Mouse (Mus musculus): ENCODE results near the gene Coq2. TPM values are rescaled to one million over a fixed set of nuclear protein-coding genes. Genes with fewer than 3 reads are reported as not detected.
A peak's percentile ranks its signal among the peaks of the same experiment; 100 is the strongest.

Coq2 gene
- polyA plus RNA-seq, 1 experiment from 2014 or later: 42.4 TPM

DNA sequence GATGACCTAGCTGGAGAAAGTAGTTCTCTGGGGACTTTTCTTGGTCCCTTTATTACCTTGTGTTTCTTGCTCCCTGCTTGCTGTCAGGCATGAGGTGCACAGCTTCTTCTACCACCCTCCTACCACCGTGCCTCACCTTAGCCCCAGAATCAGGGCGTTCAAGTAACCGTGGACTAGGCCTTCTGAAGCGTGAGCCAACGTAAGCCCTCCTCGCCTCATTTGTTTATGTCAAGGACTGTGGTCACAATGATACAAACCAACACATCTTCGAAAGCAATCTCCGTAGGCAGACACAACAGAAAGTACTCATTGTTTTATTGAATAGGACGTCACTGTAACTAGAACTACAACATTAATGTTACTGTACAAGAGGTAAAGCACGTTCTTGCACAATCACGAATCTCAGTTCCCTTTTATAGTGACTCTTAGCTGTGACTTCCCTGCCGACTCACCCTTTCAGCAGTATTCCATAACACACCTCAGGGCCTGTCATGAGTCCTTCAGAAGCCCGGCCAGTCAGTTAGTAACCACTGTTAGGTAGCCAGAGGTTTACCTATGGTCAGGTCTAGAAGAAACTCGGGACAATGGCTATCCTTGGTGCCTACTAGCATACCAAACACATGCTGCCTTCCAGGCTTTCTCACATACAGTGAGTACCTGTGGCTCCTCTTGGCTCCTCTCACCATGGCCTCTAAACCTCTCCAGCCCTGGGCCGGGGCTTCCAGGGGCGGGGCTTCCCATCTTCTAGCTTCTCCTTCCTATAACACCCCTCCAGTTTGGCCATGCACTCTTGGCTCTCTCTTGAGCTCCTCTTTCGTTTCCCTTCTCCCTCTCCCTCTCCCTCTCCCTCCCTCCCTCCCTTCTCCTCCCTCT is 60.8 kb downstream of the Coq2 start:
- Histone ChIP-seq H3K9ac (no peak overlapping the region), H3K36me3 (no peaks in the 10 kb centered on the region), H3K27ac (no peak overlapping the region), H3K4me2 (no peak overlapping the region), H3K4me1 (no peaks in the 10 kb centered on the region), H3K27me3 (replicated peaks) (peaks cover 21% of the 10 kb centered on the region), H3K4me3 (no peak overlapping the region), H3K9me3 (replicated peaks) (no peaks in the 10 kb centered on the region)
- ATAC-seq: no peak
- 71% methylated on average over 17 of the region's 17 CpGs for WGBS (ENCODE audit: insufficient replicate concordance)

DNA sequence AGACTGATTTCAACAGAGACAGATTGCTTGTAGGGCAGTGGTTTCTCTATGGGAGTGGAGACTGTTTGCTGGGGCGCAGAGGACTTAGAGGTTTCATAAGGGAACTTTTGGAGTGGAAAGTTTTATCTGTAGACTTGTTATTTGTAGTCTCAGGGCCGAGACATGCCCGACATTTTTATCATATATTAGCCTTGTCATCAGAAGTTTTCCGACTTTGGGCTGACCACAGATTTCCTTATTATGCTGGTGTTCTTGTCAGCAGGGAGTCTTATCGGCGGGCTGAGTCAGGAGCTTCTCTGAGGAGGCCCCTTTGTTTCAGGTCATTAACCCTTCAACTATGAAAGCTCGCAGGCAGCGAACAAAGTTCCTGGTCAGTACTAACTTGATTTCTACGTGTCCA is 67.1 kb downstream of the Coq2 start:
- H3K4me1 ChIP-seq: peaks cover 25% of the 10 kb centered on the region
- WGBS (ENCODE audit: insufficient replicate concordance): 27% methylated on average over 9 of the region's 9 CpGs
- no peak overlapping the region for H3K4me3 ChIP-seq
- ATAC-seq: no peak
- H3K36me3 ChIP-seq: no peaks in the 10 kb centered on the region
- no peak overlapping the region for H3K9ac ChIP-seq
- H3K4me2 ChIP-seq: peak overlapping the region; percentile 19
- H3K9me3 ChIP-seq (replicated peaks): no peaks in the 10 kb centered on the region
- H3K27me3 ChIP-seq (replicated peaks): peaks cover under 1% of the 10 kb centered on the region; the same call in 1 of the 2 replicates
- no peak overlapping the region for H3K27ac ChIP-seq

DNA sequence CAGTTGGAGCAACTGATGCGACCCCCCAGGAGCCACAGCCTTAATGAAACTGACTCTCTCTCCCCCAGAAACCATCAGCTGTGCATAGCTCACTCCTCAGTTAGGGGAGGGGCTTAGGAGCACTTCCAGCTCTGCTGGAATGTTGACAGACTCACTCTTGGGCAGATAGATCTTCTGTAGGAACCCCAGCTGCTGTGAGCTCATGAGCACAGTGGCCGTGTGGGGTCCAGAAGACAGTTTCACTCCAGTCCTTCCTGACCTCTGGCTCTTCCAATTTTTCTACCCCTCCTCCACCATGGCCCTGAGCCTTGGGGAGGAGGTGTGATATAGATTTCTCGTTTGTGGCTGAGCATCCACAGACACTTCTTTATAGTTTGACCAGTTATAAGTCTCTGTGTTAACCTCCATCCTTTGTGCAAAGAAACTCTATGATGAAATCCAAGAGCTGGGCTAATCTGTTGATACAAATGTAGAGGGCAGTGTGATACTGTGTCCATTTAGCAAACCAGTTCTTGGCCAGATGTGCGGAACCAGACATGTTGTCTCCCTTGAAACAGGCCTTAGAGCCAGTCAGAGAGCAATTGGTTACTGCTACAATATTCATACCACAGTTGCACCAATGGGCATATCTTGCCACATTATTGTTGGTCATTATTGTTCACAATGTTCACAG is 67.7 kb downstream of the Coq2 start:
- no peak overlapping the region for H3K4me2 ChIP-seq
- H3K27me3 ChIP-seq (replicated peaks): no peaks in the 10 kb centered on the region; the same call in 1 of the 2 replicates
- no peak for ATAC-seq
- no peak overlapping the region for H3K9ac ChIP-seq
- H3K4me3 ChIP-seq: no peak overlapping the region
- no peaks in the 10 kb centered on the region for H3K9me3 ChIP-seq (replicated peaks)
- WGBS (ENCODE audit: insufficient replicate concordance): 63% methylated on average over 4 of the region's 4 CpGs
- no peak overlapping the region for H3K27ac ChIP-seq
- no peaks in the 10 kb centered on the region for H3K36me3 ChIP-seq
- H3K4me1 ChIP-seq: peaks cover 25% of the 10 kb centered on the region

DNA sequence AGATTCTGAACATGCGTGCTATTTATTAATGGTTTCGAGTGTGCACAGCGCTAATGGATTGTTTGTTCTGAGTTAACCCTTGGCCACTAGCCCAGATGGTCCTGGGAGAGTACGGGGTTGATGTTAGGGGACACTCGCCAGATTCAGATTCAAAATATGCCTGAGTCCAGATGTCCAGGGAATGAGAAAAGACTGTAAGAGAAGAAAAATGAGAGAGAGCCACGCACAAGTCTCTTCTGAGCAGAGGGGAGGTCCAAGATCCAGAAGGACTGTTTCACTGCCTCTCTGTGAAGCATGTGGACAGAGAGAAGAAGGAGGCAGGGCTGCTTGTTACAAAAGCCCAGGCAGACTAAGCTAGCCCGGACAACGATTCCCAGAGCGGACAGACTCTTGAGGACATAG is 69.1 kb downstream of the Coq2 start:
- H3K4me2 ChIP-seq: no peak overlapping the region
- no peak overlapping the region for H3K27ac ChIP-seq
- H3K9ac ChIP-seq: no peak overlapping the region
- H3K4me1 ChIP-seq: peaks cover 26% of the 10 kb centered on the region
- no peaks in the 10 kb centered on the region; the same call in 1 of the 2 replicates for H3K27me3 ChIP-seq (replicated peaks)
- no peak for ATAC-seq
- H3K4me3 ChIP-seq: no peak overlapping the region
- 69% methylated on average over 9 of the region's 9 CpGs for WGBS (ENCODE audit: insufficient replicate concordance)
- no peaks in the 10 kb centered on the region for H3K9me3 ChIP-seq (replicated peaks)
- no peaks in the 10 kb centered on the region for H3K36me3 ChIP-seq

Other genes starting within 250 kb of the Coq2 start
- gene Lin54, start 174.5 kb downstream of the Coq2 start, polyA plus RNA-seq (2016; fragmentation: Nextera tagmentation; extraction: Ambion mirVana): 15.0 and 16.5 TPM in 2 replicates
- gene Cops4, start 156.8 kb downstream of the Coq2 start, polyA plus RNA-seq (2016; fragmentation: Nextera tagmentation; extraction: Ambion mirVana): 108 and 114 TPM in 2 replicates
- 32.2 and 35.8 TPM in 2 replicates for gene Plac8, start 102.9 kb downstream of the Coq2 start, polyA plus RNA-seq (2016; fragmentation: Nextera tagmentation; extraction: Ambion mirVana)
- gene Hpse, start 44.6 kb upstream of the Coq2 start, polyA plus RNA-seq (2016; fragmentation: Nextera tagmentation; extraction: Ambion mirVana): 2.2 and 2.5 TPM in 2 replicates
- gene Helq, start 123.5 kb upstream of the Coq2 start, polyA plus RNA-seq (2016; fragmentation: Nextera tagmentation; extraction: Ambion mirVana): 22.2 and 23.4 TPM in 2 replicates
- gene Mrps18c, start 123.5 kb upstream of the Coq2 start, polyA plus RNA-seq (2016; fragmentation: Nextera tagmentation; extraction: Ambion mirVana): 165 and 176 TPM in 2 replicates
- gene Abraxas1, start 145.8 kb upstream of the Coq2 start, polyA plus RNA-seq (2016; fragmentation: Nextera tagmentation; extraction: Ambion mirVana): 23.3 and 24.3 TPM in 2 replicates
- gene Gpat3, start 170.6 kb upstream of the Coq2 start, polyA plus RNA-seq (2016; fragmentation: Nextera tagmentation; extraction: Ambion mirVana): 0.75 and 0.93 TPM in 2 replicates